Mouse (Mus musculus) liver, adult 2 months (tissue): ENCODE data around the gene Slc25a43. TPM values are rescaled to one million over a fixed set of nuclear protein-coding genes. Genes with fewer than 3 reads are reported as not detected.

Experiments
- DNase-seq: peaks from one replicate; pipeline ENCODE4 v3.0.0-alpha.2; 2011; ENCODE audit warnings: low read depth, low spot score; ENCODE audit errors: extremely low read depth
- H3K27ac ChIP-seq: fragments of 200-500 bp; replicated peaks from 2 replicates; pipeline ENCODE4 v1.5.1; 2012; ENCODE audit warnings: low read depth, mild to moderate bottlenecking, control low read depth, inconsistent platforms, low read length; ENCODE audit not compliant: insufficient read depth
- H3K27me3 ChIP-seq: fragments of 200-500 bp; 2 replicates; pipeline ENCODE4 v1.6.1; 2012; ENCODE audit warnings: mild to moderate bottlenecking, moderate library complexity, low read length, inconsistent platforms; ENCODE audit not compliant: control insufficient read depth, insufficient read depth
- H3K36me3 ChIP-seq: fragments of 200-500 bp; 2 replicates; pipeline ENCODE4 v1.6.1; 2012; ENCODE audit warnings: low read length, inconsistent platforms; ENCODE audit not compliant: control insufficient read depth, insufficient read depth
- H3K4me1 ChIP-seq: fragments of 200-500 bp; 2 replicates; pipeline ENCODE4 v1.6.1; 2011; ENCODE audit warnings: low read length; ENCODE audit not compliant: control insufficient read depth, insufficient read depth
- H3K4me3 ChIP-seq: fragments of 200-500 bp; 2 replicates; pipeline ENCODE4 v1.5.1; 2011; ENCODE audit warnings: low read depth, mild to moderate bottlenecking, control low read depth, low read length, moderate library complexity; ENCODE audit not compliant: insufficient read depth
- H3K79me2 ChIP-seq: fragments of 200-500 bp; 2 replicates; pipeline ENCODE4 v1.6.1; 2012; ENCODE audit warnings: inconsistent platforms, mild to moderate bottlenecking, low read length, moderate library complexity; ENCODE audit not compliant: control insufficient read depth, insufficient read depth
- H3K9ac ChIP-seq: fragments of 200-500 bp; 2 replicates; pipeline ENCODE4 v1.6.1; 2012; ENCODE audit warnings: low read depth, mild to moderate bottlenecking, control low read depth, inconsistent platforms, low read length
- CTCF ChIP-seq: fragments of 200-500 bp; IDR thresholded peaks from 2 replicates; pipeline ENCODE4 v1.5.1; 2011; ENCODE audit warnings: low read depth, low read length, control low read depth
- POLR2A ChIP-seq: fragments of 200-500 bp; IDR thresholded peaks from 2 replicates; pipeline ENCODE4 v1.6.1; 2011; ENCODE audit warnings: low read length, control low read depth; ENCODE audit not compliant: insufficient read depth; ENCODE audit errors: extremely low read depth
- WGBS: fragments of 180-500 bp; shearing (Covaris S2); methylation state at CpG from one replicate; pipeline ENCODE4 v1.1.7; 2018; 5-methylcytosine and 5-hydroxymethylcytosine counted together
- polyA plus RNA-seq: library from polyadenylated mRNA; depleted of rRNA; stranded (reverse); fragments of >200 nt; gene quantifications from 2 replicates; pipeline ENCODE4 v1.2.3, GENCODE M21; 2012
- total RNA-seq: library from RNA; depleted of rRNA; stranded (reverse); fragments of >200 nt; gene quantifications from 2 replicates; pipeline ENCODE4 v1.2.3, GENCODE M21; 2014

Slc25a43 gene
- total and polyA plus RNA-seq, 2 experiments, result 0.09 to 0.18 TPM

DNA sequence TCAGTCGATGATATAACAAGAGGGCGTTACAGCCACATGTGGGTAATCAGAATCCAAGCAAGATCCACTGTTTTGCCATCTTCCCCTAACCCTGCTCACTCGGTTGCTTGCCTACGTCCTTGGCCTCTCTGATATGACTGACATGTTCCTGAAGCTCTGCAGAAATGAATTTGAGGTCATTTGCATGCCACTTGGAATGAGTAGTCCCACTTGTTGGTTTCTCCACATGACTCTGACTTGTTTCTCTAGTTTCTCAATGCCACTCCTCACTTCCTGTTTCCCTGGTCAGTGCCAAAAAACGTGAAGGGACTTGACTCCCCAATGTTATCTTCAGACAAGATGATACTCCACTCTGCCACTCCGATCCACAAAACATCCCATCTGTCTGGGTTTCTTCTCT, 15.1 kb downstream of the Slc25a43 start:
- Histone ChIP-seq H3K79me2 (no peaks in the 10 kb centered on the region), H3K27me3 (no peaks in the 10 kb centered on the region), H3K27ac (no peak overlapping the region), H3K4me1 (no peaks in the 10 kb centered on the region; the same call in 1 of the 2 replicates), H3K36me3 (no peaks in the 10 kb centered on the region), H3K9ac (no peak overlapping the region), H3K4me3 (no peak overlapping the region)
- no peak for DNase-seq
- WGBS, result 59% methylated on average over 6 of the region's 6 CpGs
- TF ChIP-seq POLR2A, result no peak
- TF ChIP-seq CTCF, result no peak

DNA sequence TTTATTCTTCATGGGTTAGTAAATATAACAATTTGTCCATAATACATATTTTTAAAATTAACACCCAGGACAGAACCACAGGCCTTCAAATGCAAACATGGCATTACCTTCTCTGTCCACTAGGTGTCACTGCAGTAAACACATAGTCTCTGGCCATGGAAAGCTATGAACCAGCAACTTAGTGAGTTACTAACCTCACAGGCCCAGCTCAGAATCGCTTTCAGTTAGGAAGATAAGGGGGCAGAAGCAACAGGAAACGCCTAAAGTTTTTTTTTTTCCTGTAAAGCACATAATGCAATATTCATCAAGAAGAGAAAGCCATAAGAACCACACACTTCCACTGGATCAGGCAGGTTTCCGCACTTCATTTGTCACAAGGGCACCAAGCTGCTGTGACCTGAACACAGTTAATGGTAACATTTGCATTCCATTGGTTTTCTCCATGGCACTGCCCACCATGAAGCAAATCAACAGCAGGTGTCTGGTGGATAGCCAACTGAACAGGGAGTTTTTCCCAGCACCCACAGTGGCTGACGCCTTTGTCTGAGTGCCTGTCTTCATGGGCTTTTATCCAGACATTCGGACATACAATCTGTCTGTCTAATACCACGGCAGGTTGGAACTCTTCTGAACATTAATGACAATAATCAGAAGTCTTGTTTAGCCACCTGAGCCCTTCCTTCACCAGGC, 17.6 kb downstream of the Slc25a43 start:
- no peaks in the 10 kb centered on the region; the same call in 1 of the 2 replicates for H3K4me1 ChIP-seq
- TF ChIP-seq POLR2A (no peak), CTCF (0 out of 2 replicates have a peak, but pooled peaks have one; percentile 19)
- DNase-seq, result peak; percentile 63
- no peak overlapping the region for H3K9ac ChIP-seq
- WGBS, result 58% methylated on average over 6 of the region's 6 CpGs
- no peak overlapping the region; the same call in 1 of the 2 replicates for H3K27ac ChIP-seq
- H3K27me3 ChIP-seq, result no peaks in the 10 kb centered on the region
- H3K79me2 ChIP-seq, result no peaks in the 10 kb centered on the region
- H3K4me3 ChIP-seq, result no peak overlapping the region
- H3K36me3 ChIP-seq, result no peaks in the 10 kb centered on the region

DNA sequence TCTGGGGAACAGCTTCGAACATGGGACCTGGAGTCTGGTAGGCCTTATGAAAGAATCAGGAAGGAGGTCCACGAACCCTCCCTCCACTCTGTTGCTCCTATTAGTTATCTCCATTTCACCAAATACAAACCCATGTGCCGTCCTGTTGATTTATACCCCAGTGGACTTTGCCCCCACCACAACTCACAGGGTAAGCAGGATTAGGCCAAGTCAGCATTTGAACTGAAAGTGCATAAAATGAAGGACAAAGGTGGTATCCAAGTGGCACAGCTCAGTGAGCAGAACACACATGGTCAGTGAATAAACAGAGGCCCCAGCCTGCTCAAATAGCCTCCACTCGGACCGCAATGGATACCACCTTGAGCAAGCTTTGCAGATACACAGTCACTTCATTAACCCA, 18.8 kb downstream of the Slc25a43 start:
- Histone ChIP-seq H3K4me3 (no peak overlapping the region), H3K27me3 (no peaks in the 10 kb centered on the region), H3K79me2 (no peaks in the 10 kb centered on the region), H3K36me3 (no peaks in the 10 kb centered on the region), H3K9ac (no peak overlapping the region), H3K27ac (peak overlapping the region; percentile 48; the same call in 1 of the 2 replicates), H3K4me1 (no peaks in the 10 kb centered on the region; the same call in 1 of the 2 replicates)
- peak; percentile 78 for DNase-seq
- TF ChIP-seq POLR2A, result no peak
- WGBS, result 37% methylated on average over 5 of the region's 5 CpGs

- 45% methylated on average over 4 of the region's 4 CpGs for WGBS
- no peak overlapping the region for H3K4me3 ChIP-seq
Observed at GRCm38 (mm10) chrX:36762894-36763293, 19.4 kb downstream of the Slc25a43 start.

DNA sequence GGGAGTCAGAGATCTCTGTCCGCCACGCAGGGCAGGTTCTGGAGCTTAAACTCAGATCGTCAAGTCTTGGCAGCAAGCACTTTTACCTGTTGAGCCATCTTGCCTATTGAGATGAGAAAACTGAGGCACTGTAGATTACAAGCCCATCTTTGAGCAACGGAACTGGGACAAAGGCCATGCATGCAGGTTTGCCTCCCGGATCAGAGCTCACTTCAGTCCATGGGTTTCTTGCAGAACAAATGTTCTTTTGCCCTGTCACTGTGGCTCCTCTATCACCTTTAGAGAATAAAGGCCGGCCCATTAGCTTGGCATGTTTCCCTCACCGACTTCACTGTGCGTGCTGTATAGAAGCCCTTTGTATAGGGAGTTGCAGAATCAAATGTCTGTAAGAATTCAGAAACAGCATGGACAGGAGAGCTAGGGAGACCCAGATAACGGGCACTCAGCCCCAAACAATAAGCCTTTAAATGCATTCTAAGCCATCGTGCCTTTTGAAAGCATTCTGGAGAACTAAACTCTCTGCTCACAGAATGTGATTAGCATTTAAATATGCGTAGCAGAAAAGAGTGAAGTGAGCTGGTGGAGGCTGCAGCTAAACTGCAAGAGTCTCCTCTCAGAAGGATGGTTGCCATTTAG, 20.0 kb downstream of the Slc25a43 start:
- TF ChIP-seq POLR2A, result no peak
- TF ChIP-seq CTCF, result no peak
- H3K4me1 ChIP-seq, result no peaks in the 10 kb centered on the region; the same call in 1 of the 2 replicates
- H3K79me2 ChIP-seq, result no peaks in the 10 kb centered on the region
- H3K27ac ChIP-seq, result no peak overlapping the region
- no peaks in the 10 kb centered on the region for H3K36me3 ChIP-seq
- no peak overlapping the region for H3K9ac ChIP-seq
- H3K27me3 ChIP-seq, result no peaks in the 10 kb centered on the region
- 52% methylated on average over 11 of the region's 11 CpGs for WGBS
- peak; percentile 51 for DNase-seq
- no peak overlapping the region for H3K4me3 ChIP-seq

More at GRCm38 (mm10) chrX:36762894-36763293, 19.4 kb downstream of the Slc25a43 start:
- no peak overlapping the region for H3K9ac ChIP-seq
- no peaks in the 10 kb centered on the region for H3K27me3 ChIP-seq
- H3K27ac ChIP-seq, result peak overlapping the region; percentile 48; the same call in 1 of the 2 replicates
- no peaks in the 10 kb centered on the region for H3K36me3 ChIP-seq
- no peaks in the 10 kb centered on the region for H3K79me2 ChIP-seq
- H3K4me1 ChIP-seq, result no peaks in the 10 kb centered on the region; the same call in 1 of the 2 replicates
- TF ChIP-seq POLR2A (no peak), CTCF (no peak)
- DNase-seq, result peak; percentile 37

GRCm38 (mm10) chrX:36763934-36764317, 20.5 kb downstream of the Slc25a43 start:
- no peak for DNase-seq
- no peaks in the 10 kb centered on the region for H3K27me3 ChIP-seq
- no peak overlapping the region for H3K4me3 ChIP-seq
- no peaks in the 10 kb centered on the region; the same call in 1 of the 2 replicates for H3K4me1 ChIP-seq
- no peaks in the 10 kb centered on the region for H3K36me3 ChIP-seq
- no peak for TF ChIP-seq CTCF
- TF ChIP-seq POLR2A, result no peak
- H3K9ac ChIP-seq, result no peak overlapping the region
- H3K79me2 ChIP-seq, result no peaks in the 10 kb centered on the region
- WGBS, result 71% methylated on average over 2 of the region's 2 CpGs
- no peak overlapping the region for H3K27ac ChIP-seq
